Mouse (Mus musculus) T-helper 17 cell (primary cell): ENCODE data around the gene Deup1.

ENCODE experiments used
- in situ Hi-C, 2 experiments: fragments of 300-600 bp; cut with MboI, MseI; formaldehyde crosslinking; loops; 1 replicate in 1 of 2; 2 replicates in 1 of 2; pipeline ENCODE4 v1.15.1; 2025; ENCODE audit warnings: high pct_unique_total_duplicates in 2 of 2

Gene Deup1

GRCm38 (mm10) chr9:15596598-15596997, 31.1 kb downstream of the Deup1 start:
- in situ Hi-C loops = no loop called here

GRCm38 (mm10) chr9:15594148-15594547, 33.6 kb downstream of the Deup1 start:
- in situ Hi-C loops = no loop called here

- in situ Hi-C loops = loop anchor here in 1 of 2 experiments (5.0 kb wide), 1 partner anchor 55 kb away; no protein-coding TSS in a partner anchor
Observed at GRCm38 (mm10) chr9:15587157-15587854, 40.4 kb downstream of the Deup1 start.

DNA sequence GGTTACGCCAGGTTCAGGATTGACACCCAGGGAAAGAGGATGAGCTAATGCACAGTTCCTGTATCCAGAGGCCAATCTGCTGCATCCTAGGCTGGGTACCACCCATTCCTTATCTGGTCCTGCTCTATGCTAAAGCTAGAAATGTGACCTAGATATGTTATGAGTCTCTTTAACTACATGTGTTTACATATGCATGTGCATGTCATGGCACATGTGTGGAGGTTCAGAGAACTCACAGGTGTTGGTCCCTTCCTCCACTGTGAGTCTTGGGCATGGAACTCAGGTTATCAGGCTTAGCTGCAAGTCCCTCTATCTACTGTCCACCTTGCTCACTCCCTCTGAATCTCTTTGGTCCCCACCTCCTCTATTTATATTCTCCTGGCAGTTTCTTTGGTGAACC, 41.8 kb downstream of the Deup1 start:
- in situ Hi-C loops = loop anchor here in 1 of 2 experiments (5.0 kb wide), 1 partner anchor 54 kb away; no protein-coding TSS in a partner anchor

- in situ Hi-C loops = loop anchor here in 1 of 2 experiments (5.0 kb wide), 1 partner anchor 47 kb away; no protein-coding TSS in a partner anchor
Observed at GRCm38 (mm10) chr9:15584209-15584608, 43.5 kb downstream of the Deup1 start.

DNA sequence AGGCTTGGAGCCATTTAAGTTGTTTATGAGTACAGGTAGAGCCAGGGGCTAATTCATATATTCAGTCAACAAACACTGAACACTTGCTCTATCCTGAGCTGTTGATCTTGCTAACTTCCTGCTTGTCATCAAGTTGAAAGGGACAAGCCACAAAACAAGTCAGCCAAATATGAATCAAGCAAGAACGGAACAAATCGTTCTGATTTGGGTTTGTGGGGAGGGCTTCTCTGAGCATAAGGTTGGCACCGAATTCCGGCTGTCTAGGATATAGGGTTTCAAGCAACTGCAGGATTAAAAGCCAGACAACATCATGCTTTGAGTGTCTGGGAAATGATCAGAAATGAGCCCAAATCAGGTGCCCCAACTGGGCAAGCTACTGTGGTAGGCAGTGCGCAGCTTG, 45.7 kb downstream of the Deup1 start:
- in situ Hi-C loops = loop anchor here in 1 of 2 experiments (5.0 kb wide), 1 partner anchor 45 kb away; no protein-coding TSS in a partner anchor

- in situ Hi-C loops = loop anchor here in 1 of 2 experiments (5.0 kb wide), 1 partner anchor 43 kb away; no protein-coding TSS in a partner anchor
Observed at GRCm38 (mm10) chr9:15580176-15580575, 47.6 kb downstream of the Deup1 start.

- in situ Hi-C loops = no loop called here
Observed at GRCm38 (mm10) chr9:15578946-15579345, 48.8 kb downstream of the Deup1 start.

GRCm38 (mm10) chr9:15578427-15578826, 49.3 kb downstream of the Deup1 start:
- in situ Hi-C loops = no loop called here

DNA sequence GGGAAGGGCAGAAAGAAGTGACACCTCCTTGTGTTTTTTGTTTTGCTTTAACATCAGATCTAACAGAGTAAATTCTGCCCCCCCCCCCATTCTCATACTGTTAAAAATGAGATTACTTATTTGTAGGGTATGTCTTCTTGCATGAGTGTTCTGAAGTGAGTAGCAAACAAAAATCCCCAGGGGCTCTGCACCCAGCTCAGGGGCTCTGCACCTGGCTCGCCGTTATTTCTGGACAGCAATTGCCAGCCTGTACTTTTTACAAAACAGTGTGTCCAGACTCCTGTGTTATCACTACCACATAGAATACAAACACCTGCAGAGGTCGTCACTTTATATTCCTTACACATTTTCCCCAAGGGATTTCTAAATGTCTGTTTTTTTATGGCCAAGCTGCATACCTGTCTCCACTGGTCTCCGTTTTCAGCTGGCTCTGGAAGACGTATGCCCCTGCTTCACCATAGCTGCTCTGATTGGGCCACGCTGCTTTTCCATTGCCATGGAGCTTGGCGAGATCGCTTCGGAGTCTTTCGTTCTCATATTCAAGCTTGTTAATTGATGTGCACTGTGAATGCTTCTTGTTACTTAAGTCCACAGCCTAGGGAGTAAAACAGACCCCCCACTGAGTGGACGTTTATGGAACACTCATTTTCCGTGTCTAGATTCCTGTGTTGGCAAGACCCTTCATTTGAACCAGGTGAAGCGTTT, 52.8 kb downstream of the Deup1 start:
- in situ Hi-C loops = no loop called here

DNA sequence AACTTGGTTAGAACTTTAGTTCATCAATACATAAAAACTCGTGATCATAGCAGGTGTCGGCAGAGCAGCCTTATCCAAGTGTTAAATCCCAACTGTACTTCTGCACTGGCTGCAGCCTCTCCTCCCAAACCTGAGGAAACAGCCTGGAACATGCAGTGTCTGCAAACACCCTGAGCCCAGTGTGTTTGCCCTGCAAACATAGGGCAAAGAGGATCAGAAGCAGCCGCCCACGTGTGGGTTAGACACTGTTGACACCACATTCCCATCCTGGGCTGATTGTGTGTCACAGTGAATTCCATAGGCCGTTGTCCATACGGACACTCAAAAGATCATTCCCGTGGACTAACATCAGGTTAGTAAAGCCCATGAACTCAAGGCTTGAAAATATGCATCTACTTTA, 65.4 kb downstream of the Deup1 start:
- in situ Hi-C loops = no loop called here

DNA sequence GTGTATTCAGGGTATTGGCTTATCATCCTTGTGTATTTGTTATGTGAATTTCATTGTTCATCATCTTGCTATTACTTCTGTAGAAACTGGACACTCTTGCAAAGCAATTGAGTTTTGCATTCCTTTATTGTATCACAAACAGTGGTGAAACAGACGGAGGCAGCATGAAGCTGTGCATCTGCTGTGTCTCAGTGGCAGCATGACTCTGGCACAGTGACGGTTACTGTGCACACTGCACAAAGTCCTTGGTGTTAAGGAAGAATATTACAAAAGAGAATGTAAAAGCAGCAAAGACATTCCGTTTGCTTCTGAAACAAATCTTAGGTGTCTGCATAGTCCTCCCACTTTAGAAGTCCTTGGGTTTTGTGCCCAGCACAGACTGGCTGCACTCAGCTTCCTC, 67.3 kb downstream of the Deup1 start:
- in situ Hi-C loops = no loop called here

GRCm38 (mm10) chr9:15553322-15553721, 74.4 kb downstream of the Deup1 start:
- in situ Hi-C loops = loop anchor here (10.0 kb wide), 2 partner anchors 321 to 1769 kb away; partner anchors contain the start of gene Mtnr1b (in 1 of the 2)

DNA sequence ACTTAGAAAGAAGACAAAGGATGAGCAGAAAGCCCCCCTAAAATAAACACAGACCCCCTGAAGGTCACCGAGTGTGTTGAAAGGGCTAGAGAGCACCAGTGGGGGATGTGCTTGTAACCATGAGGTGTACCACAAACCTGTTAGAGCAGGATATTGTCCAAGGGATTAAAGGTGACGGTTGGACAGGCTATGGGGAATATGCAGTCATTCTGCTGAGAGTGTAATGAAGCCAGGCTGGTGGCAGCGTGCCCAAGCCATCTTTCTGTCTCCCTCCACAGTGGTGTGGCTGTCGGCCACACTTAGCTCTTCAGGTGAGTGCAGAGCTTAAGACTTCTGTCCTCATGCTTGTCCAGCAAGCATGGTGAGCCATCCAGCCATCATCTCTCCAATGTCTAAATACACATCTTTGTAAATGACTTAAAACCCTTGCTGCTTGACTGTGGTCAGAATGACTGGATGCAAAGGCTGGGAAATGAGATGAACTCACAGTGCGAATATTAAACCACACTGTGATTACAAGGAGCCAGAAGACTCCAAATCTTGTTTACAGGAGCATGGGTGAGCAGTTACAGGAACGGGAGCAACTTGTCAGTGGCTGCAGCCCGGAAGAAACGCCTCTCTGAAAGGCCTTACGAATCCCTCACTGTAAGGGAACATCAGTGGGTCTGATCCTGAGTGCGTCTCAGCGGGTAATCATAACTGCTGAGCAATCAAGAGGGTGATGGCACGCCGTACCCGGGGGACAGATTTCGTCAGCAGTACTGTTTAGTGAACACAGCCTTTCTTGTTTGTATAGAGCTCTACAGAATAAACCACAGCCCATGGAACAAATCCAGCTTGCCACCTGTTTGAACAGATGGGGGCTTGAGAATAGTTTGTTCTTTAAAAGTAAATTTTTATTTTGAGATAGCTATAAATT, 75.5 kb downstream of the Deup1 start:
- in situ Hi-C loops = loop anchor here (10.0 kb wide), 2 partner anchors 323 to 1767 kb away; partner anchors contain the start of gene Mtnr1b (in 1 of the 2)

DNA sequence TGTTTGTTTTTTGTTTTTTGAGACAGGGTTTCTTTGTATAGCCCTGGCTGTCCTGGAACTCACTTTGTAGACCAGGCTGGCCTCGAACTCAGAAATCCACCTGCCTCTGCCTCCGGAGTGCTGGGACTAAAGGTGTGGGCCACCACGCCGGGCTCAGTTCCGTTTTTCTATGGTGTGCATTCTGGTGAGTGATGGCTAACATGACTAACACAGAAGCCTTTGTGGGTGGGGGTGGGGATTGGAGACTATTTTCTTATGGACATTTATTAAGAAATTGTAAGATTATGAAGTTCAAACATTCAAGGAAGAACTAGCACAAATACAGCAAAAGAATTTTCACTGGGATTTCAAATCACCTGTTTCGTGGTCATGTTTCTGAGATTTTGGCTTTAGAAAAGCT, 76.7 kb downstream of the Deup1 start:
- in situ Hi-C loops = loop anchor here (10.0 kb wide), 2 partner anchors 324 to 1766 kb away; partner anchors contain the start of gene Mtnr1b (in 1 of the 2)

DNA sequence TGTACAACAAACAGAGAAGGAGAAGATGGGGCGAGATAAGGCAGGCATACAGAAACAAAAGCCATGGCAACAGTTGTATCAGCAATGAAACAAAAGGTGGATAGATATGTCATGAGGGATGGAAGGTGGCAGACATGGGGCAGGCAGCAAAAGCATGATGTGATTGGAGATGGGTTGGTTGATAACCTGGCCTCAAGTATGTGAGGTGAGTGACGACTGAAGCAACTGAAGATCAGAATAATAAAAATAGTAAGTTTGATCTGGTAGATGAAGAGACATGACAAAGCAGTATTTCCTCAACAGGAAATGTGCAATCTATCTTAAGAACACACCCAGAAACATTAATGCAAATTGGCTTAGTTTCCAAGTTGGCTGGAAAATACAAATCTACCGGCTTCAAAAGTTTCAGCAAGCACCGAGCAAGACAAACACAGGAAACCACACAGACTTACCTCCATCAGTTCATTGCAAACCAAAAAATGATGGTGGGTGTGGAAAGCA, 77.2 kb downstream of the Deup1 start:
- in situ Hi-C loops = loop anchor here (10.0 kb wide), 2 partner anchors 324 to 1766 kb away; partner anchors contain the start of gene Mtnr1b (in 1 of the 2)

DNA sequence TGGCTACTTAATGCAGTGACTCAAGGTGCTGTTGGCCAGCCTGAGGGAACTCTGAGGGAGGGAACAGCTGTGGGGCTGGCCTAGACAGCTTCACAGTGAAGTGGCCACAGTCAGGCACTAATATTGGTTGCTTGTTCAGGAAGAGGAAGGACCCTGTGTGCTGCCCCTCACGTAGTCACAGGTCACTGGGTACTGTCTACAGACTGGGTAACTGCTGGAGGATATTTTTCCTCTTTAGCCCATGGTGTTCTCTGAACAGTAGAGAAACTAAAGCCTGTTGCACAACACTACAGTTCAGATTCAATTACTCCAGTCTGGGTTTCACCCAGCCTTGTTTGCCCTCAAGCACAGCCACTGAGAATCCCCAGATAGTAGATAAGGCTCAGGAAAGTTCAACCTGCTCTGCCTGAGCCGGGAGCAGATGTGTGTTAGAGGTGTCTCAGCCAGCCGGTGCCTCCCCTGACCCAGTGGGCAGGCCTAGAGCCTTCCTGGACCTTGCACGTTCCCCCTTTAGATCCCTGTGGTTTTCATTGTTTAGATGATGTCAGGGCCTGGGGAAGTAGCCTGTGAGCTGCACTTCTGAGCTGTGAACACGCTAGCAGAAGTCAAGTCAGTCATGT, 85.9 kb downstream of the Deup1 start:
- in situ Hi-C loops = no loop called here

DNA sequence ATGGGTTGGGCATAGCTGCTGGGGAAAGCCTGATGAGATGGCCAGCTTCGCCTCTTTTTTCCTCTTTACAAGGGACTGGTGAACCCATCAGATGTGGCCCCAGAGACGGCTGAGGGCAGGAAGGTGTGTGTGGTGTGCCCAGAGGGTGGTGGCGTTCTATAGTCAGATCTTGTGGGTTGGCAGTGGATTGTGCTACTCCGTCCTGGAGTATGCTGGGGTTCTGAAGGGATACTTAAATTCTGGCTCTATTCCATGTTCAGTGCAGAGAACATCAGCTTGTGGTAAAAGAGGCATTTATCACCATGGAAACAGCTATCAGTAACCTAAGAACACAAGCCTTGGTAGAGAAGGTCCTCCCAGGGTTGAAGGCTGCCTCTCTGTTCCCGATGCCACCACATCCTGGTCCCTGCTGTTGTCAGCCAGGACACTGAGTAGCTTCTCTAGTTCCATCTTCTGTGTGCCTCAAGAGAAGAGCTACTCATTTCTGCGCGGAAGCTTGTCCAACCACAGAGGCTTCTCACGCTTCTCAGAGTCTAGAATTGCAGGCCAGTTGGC, 88.7 kb downstream of the Deup1 start:
- in situ Hi-C loops = loop anchor here in 1 of 2 experiments (5.0 kb wide), 1 partner anchor 43 kb away; no protein-coding TSS in a partner anchor

DNA sequence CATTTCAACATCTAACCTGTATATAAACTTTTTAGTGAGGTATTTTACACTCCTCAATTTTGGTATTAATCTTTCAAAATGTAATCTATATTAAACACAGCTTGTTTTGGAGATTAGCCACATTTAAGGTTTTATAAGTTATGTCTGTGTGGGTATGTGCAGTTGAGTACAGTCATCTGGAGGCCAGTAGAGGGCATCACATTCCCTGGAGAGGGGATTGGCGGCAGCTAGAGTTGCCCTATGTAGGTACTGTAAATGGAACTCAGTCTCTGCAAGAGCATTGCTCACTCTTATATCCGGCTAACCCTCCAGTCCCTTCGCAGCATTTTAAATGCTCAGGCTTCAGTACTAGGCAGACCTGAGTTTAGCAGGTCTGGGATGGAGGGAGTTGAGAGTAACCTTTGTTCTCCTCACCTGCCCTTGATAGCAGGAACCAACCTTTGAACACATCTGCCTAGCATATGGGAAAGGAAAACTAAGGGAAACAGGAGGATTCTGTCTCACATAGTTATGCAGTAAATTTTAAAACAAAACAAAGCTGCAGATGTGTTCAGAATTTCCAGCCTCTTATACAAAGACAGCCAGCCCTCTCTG, 90.2 kb downstream of the Deup1 start:
- in situ Hi-C loops = loop anchor here in 1 of 2 experiments (5.0 kb wide), 1 partner anchor 45 kb away; no protein-coding TSS in a partner anchor
